Mouse (Mus musculus) urinary bladder, postnatal 36 days (tissue): Measurements from ENCODE around the gene Wdr4.

ENCODE experiments used
- DNase-seq, 2 experiments: peaks; one replicate each; pipeline ENCODE4 v3.0.0; 2022; ENCODE audit warnings: low spot score in 2 of 2, mixed read lengths in 1 of 2

Gene Wdr4

GRCm38 (mm10) chr17:31497726-31498125, 22.1 kb downstream of the Wdr4 start:
- DNase-seq: no peak

- no peak for DNase-seq
These were observed 24.8 kb downstream of the Wdr4 start for GRCm38 (mm10) chr17:31494989-31495388.

- peak; percentile 66 to 72 for DNase-seq
These were observed 27.4 kb downstream of the Wdr4 start for GRCm38 (mm10) chr17:31492416-31492815.

- no peak for DNase-seq
These were observed 28.4 kb downstream of the Wdr4 start for GRCm38 (mm10) chr17:31491355-31491754.

GRCm38 (mm10) chr17:31487433-31488060, 32.2 kb downstream of the Wdr4 start:
- no peak for DNase-seq

DNA sequence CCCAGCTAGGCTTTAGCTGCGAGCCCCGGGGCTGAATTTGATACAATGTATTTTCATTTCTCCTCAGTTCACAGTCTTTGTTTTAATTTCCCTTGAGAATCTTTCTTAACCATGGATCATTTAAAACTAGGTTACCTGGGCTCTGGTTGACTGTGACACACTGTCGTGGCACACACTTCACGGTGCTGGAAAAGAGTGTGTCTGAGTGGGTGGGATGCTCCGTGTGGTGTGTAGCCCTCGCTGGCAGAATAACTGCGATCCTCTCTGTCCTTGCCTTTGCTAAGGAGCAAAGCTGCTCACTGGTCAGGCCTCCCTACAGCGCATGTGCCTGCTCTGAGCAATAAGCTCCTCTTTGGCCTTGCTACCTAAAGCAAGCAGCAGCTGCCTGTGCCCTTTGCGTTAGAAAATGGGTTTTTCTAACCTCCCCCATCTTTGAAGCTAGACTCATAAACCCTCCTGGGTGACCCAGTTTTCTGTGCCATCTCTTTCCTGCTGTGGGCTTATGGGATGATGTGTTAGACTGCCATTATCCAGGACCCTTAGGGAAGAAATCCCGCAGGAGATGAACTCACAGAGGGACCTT, 33.1 kb downstream of the Wdr4 start:
- no peak for DNase-seq

DNA sequence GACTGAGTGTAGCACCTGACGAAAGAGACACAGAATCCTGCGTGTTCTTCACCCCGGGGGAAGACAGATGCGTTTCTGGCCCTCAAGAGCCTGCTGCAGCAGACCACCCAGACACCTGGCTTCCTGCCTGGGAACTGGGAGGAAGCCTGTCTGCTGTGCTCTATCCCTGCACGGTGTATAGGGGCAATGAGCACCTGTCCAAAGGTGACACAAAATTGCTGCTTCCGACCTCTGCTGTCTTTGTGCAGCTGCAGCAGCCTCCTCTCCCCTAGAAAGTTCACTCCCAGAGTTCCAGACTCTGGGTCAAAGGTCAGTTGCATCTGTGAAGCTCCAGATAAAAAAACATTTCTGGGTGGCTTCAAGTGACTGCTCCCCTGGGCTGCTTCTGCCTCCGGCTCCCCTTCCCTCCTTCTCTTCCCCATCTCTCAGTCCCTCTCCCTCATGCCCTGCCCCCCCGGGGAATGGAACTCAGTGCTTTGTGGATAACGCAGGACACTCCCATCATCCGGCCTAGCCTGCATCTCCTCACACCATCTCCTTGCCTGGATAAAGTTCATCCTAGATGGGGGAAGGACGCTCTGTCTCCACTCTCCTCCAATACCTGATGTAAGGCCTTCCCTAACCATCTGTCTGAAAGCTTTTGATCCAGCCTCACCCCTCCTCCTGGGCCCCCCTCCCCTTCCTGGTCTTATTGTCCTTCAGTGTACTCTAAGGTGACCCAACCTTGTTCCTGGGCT, 40.5 kb downstream of the Wdr4 start:
- no peak for DNase-seq

DNA sequence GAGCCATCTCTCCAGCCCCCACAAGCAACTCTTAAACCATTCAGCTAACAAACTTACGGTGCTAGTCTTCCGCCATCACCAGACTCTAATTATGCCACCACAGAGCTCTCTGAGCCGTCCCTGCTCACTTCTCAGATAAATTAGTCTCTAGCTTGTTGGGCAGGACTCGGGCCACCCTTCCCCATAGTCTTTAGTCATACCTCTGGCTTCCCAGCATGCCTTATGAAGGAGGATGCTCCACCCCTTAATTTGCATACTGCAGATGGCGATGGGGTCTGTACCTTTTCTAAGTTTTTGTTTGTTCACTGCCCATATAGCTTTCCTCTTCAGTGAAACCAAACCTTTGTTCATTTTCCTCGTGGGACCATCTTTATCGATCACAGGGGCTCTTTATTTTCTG, 41.2 kb downstream of the Wdr4 start:
- no peak for DNase-seq

DNA sequence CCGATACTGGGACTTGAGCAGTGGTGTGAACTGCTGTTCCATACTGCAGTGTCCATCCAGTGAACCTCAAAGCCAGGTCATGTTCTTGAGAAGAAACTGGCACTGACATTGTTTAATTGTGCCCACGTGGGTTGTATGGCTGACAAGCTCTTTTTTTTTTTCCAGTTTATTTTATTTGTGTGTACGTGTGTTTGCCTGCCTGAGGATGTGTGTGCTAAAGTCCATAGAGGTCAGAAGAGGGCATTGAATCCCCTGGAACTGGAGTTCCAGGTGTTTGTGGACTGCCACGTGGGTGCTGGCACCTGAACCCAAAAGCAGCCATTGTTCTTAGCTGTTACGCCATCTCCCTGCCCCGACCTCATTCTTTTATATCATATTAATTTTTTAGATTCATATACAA, 45.4 kb downstream of the Wdr4 start:
- DNase-seq: no peak

- DNase-seq: no peak
These were observed 48.9 kb downstream of the Wdr4 start for GRCm38 (mm10) chr17:31470766-31471418.

DNA sequence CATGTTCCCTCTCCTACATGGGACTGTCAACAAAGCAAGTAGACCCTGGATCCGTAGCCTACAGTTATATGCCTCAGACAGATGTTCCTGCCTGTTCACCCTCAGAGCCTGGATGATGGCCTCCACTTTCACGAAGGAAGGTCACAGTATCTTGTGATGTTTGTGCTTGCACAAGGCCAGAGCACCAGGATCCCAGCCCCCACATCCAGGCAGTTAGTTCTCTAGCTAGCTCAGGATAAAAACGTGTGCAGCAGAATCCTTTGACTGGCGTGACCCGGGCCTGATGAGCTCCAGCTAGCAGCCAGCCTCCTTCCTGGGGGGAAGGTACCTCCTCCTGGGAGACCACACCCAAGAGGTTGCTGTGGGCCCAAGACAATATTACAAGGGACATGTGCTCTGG, 51.3 kb downstream of the Wdr4 start:
- DNase-seq: no peak

DNA sequence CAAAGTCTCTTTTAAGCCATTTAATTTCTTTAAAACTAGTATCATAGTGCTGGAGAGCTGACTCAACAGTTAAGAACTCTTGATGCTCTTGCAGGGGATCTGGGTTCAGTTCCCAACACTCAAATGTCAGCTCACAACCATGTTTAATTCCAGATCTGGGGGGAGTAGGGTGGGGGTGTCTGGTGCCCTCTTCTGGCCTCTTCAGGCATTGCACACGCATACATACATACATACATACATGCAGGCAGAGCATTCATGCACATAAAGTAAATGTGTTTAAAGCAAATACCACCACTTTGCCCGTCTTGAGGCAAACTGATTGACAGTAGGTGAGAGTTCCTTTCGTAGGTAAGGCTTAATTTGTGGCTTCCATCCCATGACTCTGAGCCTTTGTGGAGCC, 52.9 kb downstream of the Wdr4 start:
- DNase-seq: no peak

DNA sequence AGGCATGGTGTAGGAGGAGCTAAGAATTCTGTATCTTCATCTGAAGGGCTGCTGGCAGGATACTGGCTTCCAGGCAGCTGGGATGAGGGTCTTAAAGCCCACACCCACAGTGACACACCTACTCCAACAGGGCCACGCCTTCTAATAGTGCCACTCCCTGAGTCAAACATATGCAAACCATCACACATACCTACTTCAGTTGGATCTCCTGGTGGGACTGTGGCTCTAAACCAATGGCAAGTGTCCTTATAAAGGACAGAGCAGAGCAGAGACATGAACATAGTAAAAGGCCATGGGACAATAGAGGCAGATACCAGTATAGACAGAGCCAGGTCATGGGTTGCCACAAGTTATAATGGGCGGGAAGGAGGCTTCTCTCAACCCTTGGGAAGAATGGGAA, 57.3 kb downstream of the Wdr4 start:
- no peak for DNase-seq

DNA sequence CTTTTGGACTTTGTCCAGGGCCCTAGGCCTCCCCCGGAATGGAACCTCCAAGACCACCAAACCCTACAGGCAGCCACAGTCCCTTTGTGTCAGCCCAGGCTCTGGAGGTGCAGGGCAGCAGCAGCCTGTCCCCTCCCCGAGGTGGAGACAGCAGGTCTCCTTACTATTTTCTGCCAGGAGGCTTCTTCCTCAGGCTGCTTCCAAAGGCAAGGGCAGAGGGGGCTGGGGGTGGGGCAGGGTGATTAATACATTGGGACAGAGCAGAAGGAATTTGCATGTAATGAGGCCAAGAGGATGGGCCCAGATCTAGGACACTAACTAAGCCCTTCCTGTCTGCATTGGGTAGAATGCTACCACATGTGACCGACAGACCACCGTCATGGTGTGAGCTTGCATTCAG, 59.4 kb downstream of the Wdr4 start:
- DNase-seq: no peak

GRCm38 (mm10) chr17:31456723-31457567, 62.8 kb downstream of the Wdr4 start:
- DNase-seq: peak; percentile 42 to 49

DNA sequence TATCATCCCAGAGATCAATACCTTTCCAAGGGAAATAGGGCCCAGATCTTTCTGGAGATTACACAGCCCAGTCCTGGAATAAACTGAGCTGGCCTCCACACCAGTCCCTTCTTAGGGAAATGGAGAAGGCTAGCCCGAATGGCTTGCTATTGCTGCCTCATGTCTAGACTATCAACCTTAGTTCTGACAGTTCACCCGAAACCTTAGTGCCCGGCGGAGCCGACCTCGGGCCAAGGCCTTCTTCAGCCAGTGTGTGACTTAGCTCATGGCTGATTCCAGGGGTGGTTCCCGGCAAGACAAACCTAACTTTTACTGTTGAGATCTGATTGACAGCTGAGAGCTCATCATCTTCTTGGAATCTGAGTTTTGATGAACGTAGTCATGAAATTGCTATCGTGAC, 65.7 kb downstream of the Wdr4 start:
- no peak for DNase-seq

DNA sequence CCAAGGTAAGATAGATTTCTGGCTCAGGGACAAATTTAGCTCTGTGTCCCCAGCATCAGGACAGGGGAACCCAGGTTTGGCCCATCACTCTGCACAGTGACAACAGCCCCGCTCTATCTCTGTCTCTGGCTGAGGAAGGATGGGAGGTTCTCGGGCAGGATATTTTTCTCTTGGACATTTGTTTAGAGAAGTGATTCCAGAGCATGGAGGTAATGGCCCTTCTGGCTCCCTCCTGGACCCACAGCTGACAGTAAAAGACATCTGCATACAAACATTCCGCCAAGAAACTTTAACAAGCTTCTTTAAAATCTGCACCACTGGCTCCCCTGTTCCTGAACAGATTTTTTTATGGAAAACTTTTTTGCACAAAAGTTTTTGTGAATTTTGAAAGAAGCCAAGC, 66.3 kb downstream of the Wdr4 start:
- DNase-seq: peak in 1 of 2 experiments; percentile 23

DNA sequence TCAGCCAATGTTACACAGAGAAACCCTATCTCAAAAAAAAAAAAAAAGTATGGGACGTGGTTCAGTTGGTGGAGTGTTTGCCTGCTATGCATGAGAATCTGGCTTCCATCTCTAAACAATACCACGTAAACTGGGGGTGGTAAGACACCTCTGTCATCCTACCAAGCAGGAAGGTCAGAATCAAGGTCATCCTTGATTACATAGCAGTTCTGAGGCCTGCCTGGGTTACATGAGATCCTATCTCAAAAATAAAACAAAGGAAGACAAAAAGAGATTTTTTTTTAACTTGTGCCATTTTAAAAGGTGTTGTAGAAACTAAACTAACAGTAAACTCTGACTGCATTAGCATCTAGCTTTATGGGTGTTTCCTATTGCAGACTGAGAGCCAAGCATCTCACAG, 67.0 kb downstream of the Wdr4 start:
- no peak for DNase-seq

DNA sequence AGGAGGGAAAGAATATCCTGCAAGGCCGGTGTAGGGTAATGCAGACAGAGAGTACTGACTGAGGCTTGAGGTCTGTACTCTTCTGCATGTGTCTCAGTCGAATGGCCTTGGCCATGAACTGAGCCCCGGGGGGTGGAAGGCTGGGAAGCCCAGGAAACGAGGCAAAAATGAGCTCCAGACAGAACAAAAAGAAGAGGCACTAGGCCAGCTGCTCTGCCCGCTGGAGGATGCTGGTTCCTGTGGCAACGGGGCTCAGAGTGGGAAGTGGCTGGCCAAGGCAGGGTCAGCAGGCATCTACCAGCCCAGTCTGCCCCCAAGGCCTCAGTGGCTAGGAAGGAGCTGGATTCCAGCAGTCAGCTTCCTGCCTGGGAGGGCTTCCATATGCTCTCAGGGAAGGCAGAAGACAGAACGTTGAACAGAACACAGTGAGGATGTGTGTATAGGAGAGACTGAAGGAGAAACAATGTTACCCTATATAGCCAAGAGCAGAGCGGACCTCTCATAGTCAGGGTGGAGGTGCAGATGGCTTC, 68.5 kb downstream of the Wdr4 start:
- DNase-seq: no peak

- DNase-seq: no peak
These were observed 69.6 kb downstream of the Wdr4 start for GRCm38 (mm10) chr17:31450206-31450605.

DNA sequence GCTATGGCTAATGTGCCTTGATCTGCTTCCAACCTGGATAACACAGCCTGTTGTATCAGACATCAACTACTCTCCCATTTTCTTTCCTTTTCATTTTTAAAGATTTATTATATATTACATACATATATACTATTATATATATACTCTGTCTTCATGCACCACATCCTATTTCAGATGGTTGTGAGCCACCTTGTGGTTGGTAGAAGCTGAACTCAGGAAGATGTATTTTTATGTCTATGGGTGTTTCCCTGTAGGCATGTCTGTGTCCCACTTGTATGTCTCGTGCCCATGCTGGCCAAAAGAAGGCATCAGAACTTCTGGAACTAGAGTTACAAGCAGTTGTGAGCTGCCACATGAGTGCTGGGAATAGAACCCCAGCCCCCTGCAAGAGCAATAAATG, 71.3 kb downstream of the Wdr4 start:
- no peak for DNase-seq

DNA sequence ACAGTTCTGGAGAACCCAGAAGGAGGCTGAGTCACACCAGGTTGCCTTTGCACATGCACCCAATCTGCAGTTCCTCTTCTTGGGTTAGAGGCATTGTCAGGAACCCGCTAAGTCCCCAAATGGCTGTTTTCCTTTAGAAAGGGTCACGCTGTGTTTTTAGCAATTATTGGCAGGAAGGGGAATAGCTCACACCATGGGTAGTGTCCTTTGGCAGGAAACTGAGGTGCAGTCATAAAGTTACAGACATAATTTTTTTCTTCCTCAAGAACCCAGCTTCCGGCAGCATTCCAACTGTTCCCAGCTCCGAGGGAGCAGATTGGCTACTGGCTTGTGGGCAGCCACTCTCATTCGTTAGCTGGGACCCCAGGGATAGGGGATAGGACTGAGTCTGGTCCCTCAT, 72.0 kb downstream of the Wdr4 start:
- DNase-seq: no peak
